Mouse (Mus musculus) erythroblast, embryonic 14.5 days (primary cell): ENCODE data around the gene Slc10a7.

ENCODE experiments used
- GATA1 ChIP-seq: IDR thresholded peaks from 2 replicates; pipeline ENCODE4 v1.6.1; 2012; ENCODE audit warnings: low read length, inconsistent platforms, mixed read lengths
- TAL1 ChIP-seq: IDR thresholded peaks from 3 replicates; pipeline ENCODE4 v1.6.1; 2012; ENCODE audit warnings: low read length, inconsistent platforms, mixed read lengths

DNA sequence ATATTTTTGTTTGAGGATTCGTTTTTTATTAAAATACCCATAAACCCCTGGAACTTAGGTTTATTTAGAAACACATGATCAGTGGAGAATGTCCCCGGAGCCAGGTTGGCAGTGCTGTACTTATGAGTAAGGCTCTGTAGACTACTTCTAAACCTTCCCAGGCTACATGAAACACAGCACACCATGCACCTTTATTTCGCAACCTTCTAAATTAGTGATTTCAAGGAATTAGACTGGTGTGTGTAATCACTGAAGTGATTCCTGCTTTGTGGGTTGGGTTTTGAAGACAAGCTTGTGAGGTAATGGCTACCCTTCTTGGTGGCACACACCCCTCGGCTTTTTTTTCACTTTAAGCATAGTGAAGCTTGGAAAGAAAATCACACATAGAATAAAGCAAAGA lies 46.7 kb downstream of the Slc10a7 start:
- TF ChIP-seq GATA1 (no peak), TAL1 (no peak)
